Mouse (Mus musculus) stomach, embryonic 14.5 days (tissue): ENCODE measurements around the gene Cypt2. TPM values are rescaled to one million over a fixed set of nuclear protein-coding genes. Genes with fewer than 3 reads are reported as not detected.
"Not testable (repeated sequence)": the region's sequence is repeated elsewhere in the genome, so short reads cannot be mapped to it uniquely, and the experiment has no call there.

ENCODE experiments used
- ATAC-seq: fragments of 200-750 bp; cut with Nextera tagmentation; 2 replicates; pipeline ENCODE4 v1.8.0; 2017; ENCODE audit warnings: low read depth, moderate TSS enrichment; ENCODE audit not compliant: insufficient number of reproducible peaks, insufficient read depth, low FRiP score
- H3K27ac ChIP-seq: fragments of 300-500 bp; sonication (generic); 2 replicates; pipeline ENCODE4 v1.5.1; 2014; ENCODE audit warnings: mild to moderate bottlenecking, low read length, moderate library complexity, mixed read lengths
- H3K27me3 ChIP-seq: fragments of 300-500 bp; sonication (generic); 2 replicates; pipeline ENCODE4 v1.6.1; 2014; ENCODE audit warnings: low read length, control low read depth, mixed read lengths; ENCODE audit not compliant: control insufficient read depth, insufficient read depth
- H3K36me3 ChIP-seq: fragments of 300-500 bp; sonication (generic); 2 replicates; pipeline ENCODE4 v1.6.1; 2014; ENCODE audit warnings: mild to moderate bottlenecking, control low read depth, low read length, moderate library complexity, mixed read lengths; ENCODE audit not compliant: control insufficient read depth, insufficient read depth
- H3K4me1 ChIP-seq: fragments of 300-500 bp; sonication (generic); 2 replicates; pipeline ENCODE4 v1.6.1; 2014; ENCODE audit warnings: low read length, control low read depth, mixed read lengths; ENCODE audit not compliant: control insufficient read depth, insufficient read depth
- H3K4me2 ChIP-seq: fragments of 300-500 bp; sonication (generic); replicated peaks from 2 replicates; pipeline ENCODE4 v1.6.1; 2014; ENCODE audit warnings: low read depth, low read length, control low read depth
- H3K4me3 ChIP-seq: fragments of 300-500 bp; sonication (generic); 2 replicates; pipeline ENCODE4 v1.5.1; 2014; ENCODE audit warnings: low read depth, low read length, control low read depth
- H3K9ac ChIP-seq: fragments of 300-500 bp; sonication (generic); replicated peaks from 2 replicates; pipeline ENCODE4 v1.6.1; 2014; ENCODE audit warnings: low read depth, mild to moderate bottlenecking, control low read depth, low read length, moderate library complexity, mixed read lengths
- H3K9me3 ChIP-seq: fragments of 300-500 bp; sonication (generic); 2 replicates; pipeline ENCODE4 v1.6.1; 2016; ENCODE audit warnings: low read depth, low read length, control low read depth; ENCODE audit not compliant: control insufficient read depth
- WGBS: fragments of 180-500 bp; shearing (Covaris S2); extraction: QIAGEN DNeasy Blood & Tissue Kit; methylation state at CpG from one replicate; pipeline ENCODE4 v1.1.7; 2014; 5-methylcytosine and 5-hydroxymethylcytosine counted together
- polyA plus RNA-seq: library from polyadenylated mRNA; unstranded; fragments of >200 nt; fragmentation: Nextera tagmentation; extraction: Ambion mirVana; gene quantifications from 2 replicates; pipeline ENCODE4 v1.2.1, GENCODE M21; 2014

The Cypt2 gene
- not detected in 2 replicates for polyA plus RNA-seq

DNA sequence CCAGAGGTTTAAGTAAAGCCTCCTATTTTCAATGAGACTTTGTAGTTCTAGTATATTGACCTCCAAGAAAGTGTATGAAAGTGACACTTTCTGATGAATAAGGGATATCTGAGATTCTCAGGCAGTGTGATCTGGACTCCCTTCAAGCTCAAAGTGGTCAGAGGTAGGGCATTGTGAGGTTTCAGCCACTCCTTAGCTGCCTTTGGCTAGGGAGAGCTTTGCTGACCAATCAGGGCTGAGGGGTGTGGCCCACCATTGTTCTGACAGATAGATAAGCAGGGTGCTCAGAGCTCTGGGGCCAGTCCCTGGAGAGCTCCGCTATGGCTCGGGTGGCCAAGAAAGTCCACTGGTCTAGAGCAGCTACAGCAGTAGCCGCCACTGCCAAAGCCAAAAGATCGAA lies at the start of gene Cypt2:
TSS of gene Cypt2 (plus strand) at position 301 of the 400 bp plus-strand sequence.
- WGBS: 88% methylated on average over 4 of the region's 4 CpGs
- H3K27me3 ChIP-seq, H3K4me3 ChIP-seq, H3K4me1 ChIP-seq, H3K36me3 ChIP-seq, H3K27ac ChIP-seq, H3K4me2 ChIP-seq, H3K9me3 ChIP-seq, H3K9ac ChIP-seq, ATAC-seq: not testable (repeated sequence)

DNA sequence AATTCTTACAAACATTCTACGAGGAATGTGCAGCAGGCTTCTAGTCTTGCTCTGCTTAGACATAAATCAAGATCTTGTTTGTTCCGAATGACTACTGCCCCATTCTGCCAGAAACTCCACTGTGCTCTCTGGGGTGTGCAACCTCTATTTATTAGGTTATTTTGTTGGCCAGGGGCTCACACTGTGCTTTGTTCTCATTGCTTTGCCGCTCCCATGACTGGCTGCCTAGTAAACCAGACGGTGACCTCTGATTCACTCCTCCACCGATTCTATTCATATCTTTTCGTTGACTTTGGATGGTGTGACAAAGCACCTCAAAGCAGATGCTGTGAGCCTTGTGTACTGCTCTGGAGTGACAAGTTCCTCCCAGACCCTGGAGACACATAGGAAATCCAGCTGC lies 46.7 kb downstream of the Cypt2 start:
- Histone ChIP-seq H3K36me3 (no peaks in the 10 kb centered on the region), H3K27ac (no peak overlapping the region), H3K9ac (no peak overlapping the region), H3K4me3 (no peak overlapping the region), H3K27me3 (no peaks in the 10 kb centered on the region), H3K4me1 (no peaks in the 10 kb centered on the region), H3K4me2 (no peak overlapping the region), H3K9me3 (no peaks in the 10 kb centered on the region)
- no peak for ATAC-seq
- 58% methylated on average over 6 of the region's 6 CpGs for WGBS
